Mouse (Mus musculus) ES-Bruce4 (cell line): ENCODE results near the gene Slc16a6.

Experiments used
- CTCF ChIP-seq: IDR thresholded peaks from one replicate; pipeline ENCODE4 v1.8.1; 2011; ENCODE audit warnings: low read depth, low read length
- POLR2A ChIP-seq: IDR thresholded peaks from one replicate; pipeline ENCODE4 v1.8.1; 2011; ENCODE audit warnings: low read length; ENCODE audit not compliant: insufficient read depth

DNA sequence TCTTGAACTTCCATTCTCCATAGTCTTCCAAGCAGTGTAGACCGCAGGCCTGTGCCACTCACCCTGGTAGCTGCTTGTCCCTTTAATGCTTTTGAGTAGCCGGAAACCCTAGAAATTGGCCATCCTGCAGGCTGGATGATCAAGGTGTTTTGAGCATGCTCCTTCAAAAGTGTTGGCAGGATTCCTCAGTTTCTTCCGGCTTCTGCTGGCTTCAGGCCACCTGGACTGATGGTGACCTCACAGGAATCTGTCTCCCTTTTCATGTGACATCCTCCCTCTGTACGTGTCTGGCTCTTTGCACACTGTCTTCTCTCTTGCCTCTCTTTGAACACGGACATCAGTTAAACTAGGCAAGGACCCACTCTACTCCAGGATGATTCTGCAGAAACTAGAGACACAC is 26.8 kb upstream of the Slc16a6 start:
- TF ChIP-seq CTCF: no peak
- no peak for TF ChIP-seq POLR2A
